Mouse (Mus musculus): ENCODE results near the gene Dusp27. TPM values are rescaled to one million over a fixed set of nuclear protein-coding genes. Genes with fewer than 3 reads are reported as not detected.
"Not testable (repeated sequence)": the region's sequence is repeated elsewhere in the genome, so short reads cannot be mapped to it uniquely, and the experiment has no call there.

Dusp27 gene
- total and polyA plus RNA-seq, 2 experiments from 2014 or later, result 0.48 to 1.00 TPM

- no peak overlapping the region for H3K27ac ChIP-seq (ENCODE audit: low read depth, low read length)
- no peaks in the 10 kb centered on the region for H3K9me3 ChIP-seq (ENCODE audit: low read length)
- H3K4me3 ChIP-seq (ENCODE audit: low read depth, low read length), result no peak overlapping the region
- no peak overlapping the region for H3K4me2 ChIP-seq (ENCODE audit: low read depth)
- no peaks in the 10 kb centered on the region for H3K27me3 ChIP-seq (ENCODE audit: insufficient read depth, low read length)
- DNase-seq, result no peak
- no peak for ATAC-seq
- no peaks in the 10 kb centered on the region for H3K4me1 ChIP-seq (ENCODE audit: insufficient read depth)
- no peaks in the 10 kb centered on the region for H3K36me3 ChIP-seq (ENCODE audit: insufficient read depth)
- no peak for TF ChIP-seq CTCF (IDR thresholded peaks at IDR 0.05; ENCODE audit: low read depth)
- 85% methylated on average over 3 of the region's 3 CpGs for WGBS
- no peak overlapping the region for H3K9ac ChIP-seq
These were observed 19.9 kb upstream of the Dusp27 start for GRCm38 (mm10) chr1:166147657-166148056.

GRCm38 (mm10) chr1:166146626-166147025, 18.9 kb upstream of the Dusp27 start:
- H3K36me3 ChIP-seq (ENCODE audit: insufficient read depth), result no peaks in the 10 kb centered on the region
- H3K4me2 ChIP-seq (ENCODE audit: low read depth), result no peak overlapping the region
- no peak overlapping the region for H3K4me3 ChIP-seq (ENCODE audit: low read depth, low read length)
- DNase-seq, result no peak
- no peaks in the 10 kb centered on the region for H3K9me3 ChIP-seq (ENCODE audit: low read length)
- ATAC-seq, result no peak
- no peak for TF ChIP-seq CTCF (IDR thresholded peaks at IDR 0.05; ENCODE audit: low read depth)
- no peaks in the 10 kb centered on the region for H3K4me1 ChIP-seq (ENCODE audit: insufficient read depth)
- WGBS, result 89% methylated on average over 11 of the region's 11 CpGs
- no peaks in the 10 kb centered on the region for H3K27me3 ChIP-seq (ENCODE audit: insufficient read depth, low read length)
- H3K9ac ChIP-seq, result no peak overlapping the region
- no peak overlapping the region for H3K27ac ChIP-seq (ENCODE audit: low read depth, low read length)

- no peak overlapping the region for H3K4me2 ChIP-seq (ENCODE audit: low read depth)
- no peaks in the 10 kb centered on the region for H3K27me3 ChIP-seq (ENCODE audit: insufficient read depth, low read length)
- no peak overlapping the region for H3K4me3 ChIP-seq (ENCODE audit: low read depth, low read length)
- no peaks in the 10 kb centered on the region for H3K4me1 ChIP-seq (ENCODE audit: insufficient read depth)
- H3K9me3 ChIP-seq (ENCODE audit: low read length), result no peaks in the 10 kb centered on the region
- H3K27ac ChIP-seq (ENCODE audit: low read depth, low read length), result no peak overlapping the region
- no peaks in the 10 kb centered on the region for H3K36me3 ChIP-seq (ENCODE audit: insufficient read depth)
- WGBS, result 81% methylated on average over 6 of the region's 6 CpGs
- TF ChIP-seq CTCF (IDR thresholded peaks at IDR 0.05; ENCODE audit: low read depth), result no peak
- ATAC-seq (no peak), DNase-seq (no peak)
- H3K9ac ChIP-seq, result no peak overlapping the region
These were observed 14.6 kb upstream of the Dusp27 start for GRCm38 (mm10) chr1:166142369-166142768.

- not testable (repeated sequence) for H3K36me3 ChIP-seq (ENCODE audit: insufficient read depth); H3K4me2 ChIP-seq (ENCODE audit: low read depth); H3K4me3 ChIP-seq (ENCODE audit: low read depth, low read length); H3K9ac ChIP-seq; H3K4me1 ChIP-seq (ENCODE audit: insufficient read depth); H3K27ac ChIP-seq (ENCODE audit: low read depth, low read length); ATAC-seq; H3K9me3 ChIP-seq (ENCODE audit: low read length); DNase-seq; H3K27me3 ChIP-seq (ENCODE audit: insufficient read depth, low read length)
- 93% methylated on average over 9 of the region's 9 CpGs for WGBS
These were observed 14.1 kb upstream of the Dusp27 start for GRCm38 (mm10) chr1:166141868-166142267.

GRCm38 (mm10) chr1:166139620-166140184, 12.0 kb upstream of the Dusp27 start:
- Histone ChIP-seq H3K4me2 (ENCODE audit: low read depth) (no peak overlapping the region), H3K36me3 (ENCODE audit: insufficient read depth) (no peaks in the 10 kb centered on the region), H3K4me1 (ENCODE audit: insufficient read depth) (no peaks in the 10 kb centered on the region), H3K9ac (no peak overlapping the region), H3K27ac (ENCODE audit: low read depth, low read length) (no peak overlapping the region), H3K27me3 (ENCODE audit: insufficient read depth, low read length) (no peaks in the 10 kb centered on the region), H3K4me3 (ENCODE audit: low read depth, low read length) (no peak overlapping the region), H3K9me3 (ENCODE audit: low read length) (no peaks in the 10 kb centered on the region)
- ATAC-seq, result no peak
- WGBS, result 37% methylated on average over 4 of the region's 4 CpGs
- no peak for DNase-seq
- TF ChIP-seq CTCF (IDR thresholded peaks at IDR 0.05; ENCODE audit: low read depth), result no peak

GRCm38 (mm10) chr1:166139113-166139512, 11.4 kb upstream of the Dusp27 start:
- no peak overlapping the region for H3K4me2 ChIP-seq (ENCODE audit: low read depth)
- no peaks in the 10 kb centered on the region for H3K36me3 ChIP-seq (ENCODE audit: insufficient read depth)
- no peaks in the 10 kb centered on the region for H3K27me3 ChIP-seq (ENCODE audit: insufficient read depth, low read length)
- no peak overlapping the region for H3K27ac ChIP-seq (ENCODE audit: low read depth, low read length)
- no peak overlapping the region for H3K9ac ChIP-seq
- DNase-seq, result no peak
- H3K9me3 ChIP-seq (ENCODE audit: low read length), result no peaks in the 10 kb centered on the region
- TF ChIP-seq CTCF (IDR thresholded peaks at IDR 0.05; ENCODE audit: low read depth), result no peak
- WGBS, result 44% methylated on average over 3 of the region's 3 CpGs
- H3K4me3 ChIP-seq (ENCODE audit: low read depth, low read length), result no peak overlapping the region
- no peak for ATAC-seq
- H3K4me1 ChIP-seq (ENCODE audit: insufficient read depth), result no peaks in the 10 kb centered on the region

GRCm38 (mm10) chr1:166138136-166138535, 10.4 kb upstream of the Dusp27 start:
- DNase-seq (no peak), ATAC-seq (no peak)
- Histone ChIP-seq H3K9ac (no peak overlapping the region), H3K27me3 (ENCODE audit: insufficient read depth, low read length) (no peaks in the 10 kb centered on the region), H3K36me3 (ENCODE audit: insufficient read depth) (no peaks in the 10 kb centered on the region), H3K27ac (ENCODE audit: low read depth, low read length) (no peak overlapping the region), H3K4me2 (ENCODE audit: low read depth) (no peak overlapping the region), H3K9me3 (ENCODE audit: low read length) (no peaks in the 10 kb centered on the region), H3K4me1 (ENCODE audit: insufficient read depth) (no peaks in the 10 kb centered on the region), H3K4me3 (ENCODE audit: low read depth, low read length) (no peak overlapping the region)
- 78% methylated on average over 13 of the region's 13 CpGs for WGBS
- no peak for TF ChIP-seq CTCF (IDR thresholded peaks at IDR 0.05; ENCODE audit: low read depth)

Measured in forebrain, postnatal 0 days (tissue).